Mouse (Mus musculus): ENCODE data around the gene Smco1. TPM values are rescaled to one million over a fixed set of nuclear protein-coding genes. Genes with fewer than 3 reads are reported as not detected.

Smco1 gene
- total and polyA plus RNA-seq, 3 experiments = not detected

DNA sequence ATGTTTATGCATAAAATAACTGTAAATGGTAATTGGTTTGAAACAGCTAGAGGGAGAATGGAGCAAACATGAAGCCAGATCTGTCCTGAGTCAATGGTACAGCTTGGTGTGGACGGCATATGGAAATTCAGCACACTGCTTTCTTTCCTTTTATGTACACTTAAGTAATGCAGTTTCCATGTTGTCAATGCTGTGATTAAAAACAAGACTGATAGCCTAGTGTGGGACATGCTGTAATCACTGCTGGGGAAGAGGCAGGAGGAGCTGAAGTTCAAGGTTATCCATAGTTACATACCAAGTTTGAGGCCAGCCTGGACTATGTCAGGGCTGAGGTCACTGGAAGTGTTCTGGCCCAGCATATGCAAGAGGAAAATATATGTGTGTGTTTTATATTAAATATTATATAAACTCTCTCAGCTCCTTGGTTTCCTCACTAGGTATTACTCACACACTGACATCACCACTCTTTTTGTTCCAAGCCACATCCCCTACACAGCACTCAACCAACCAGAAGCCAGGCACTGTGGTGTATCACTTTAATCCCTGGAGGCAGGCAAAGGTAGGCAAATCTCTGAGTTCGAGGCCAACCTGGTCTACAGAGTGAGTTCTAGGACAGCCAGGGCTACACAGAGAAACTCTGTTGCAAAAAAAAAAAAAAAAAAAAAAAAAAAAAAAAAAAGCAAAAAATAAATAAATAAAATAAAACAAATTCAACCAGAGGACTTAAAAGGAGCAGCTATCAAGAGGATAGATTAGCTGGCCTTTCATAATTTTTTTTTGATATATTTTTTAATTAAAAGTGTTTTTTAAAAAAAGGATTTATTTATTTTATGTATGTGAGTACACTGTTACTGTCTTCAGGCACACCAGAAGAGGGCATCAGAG, 31.6 kb upstream of the Smco1 start:
- dilution Hi-C loops (cut with MboI; ENCODE audit: extremely low pct_ligation_motif_present, extremely low pct_unique_long_range_greater_than_20kb, low sequenced_read_pairs) (no loop called here), in situ Hi-C loops (cut with MboI; ENCODE audit: low pct_ligation_motif_present, low pct_unique_long_range_greater_than_20kb, low sequenced_read_pairs) (no loop called here)
- H3K79me2 ChIP-seq (replicated peaks; ENCODE audit: control insufficient read depth, extremely low read depth, insufficient read depth, poor library complexity, severe bottlenecking) = peaks cover 43% of the 10 kb centered on the region
- H3K4me1 ChIP-seq (ENCODE audit: control insufficient read depth in 1 of 2, insufficient read depth in 2 of 2) = peaks cover 0 to 19% of the 10 kb centered on the region in 2 experiments; a peak in 2 of 4 replicates
- no peak overlapping the region for H3K9ac ChIP-seq (ENCODE audit: insufficient read depth, low read depth)
- H3K4me2 ChIP-seq (ENCODE audit: insufficient read depth, low read depth, poor library complexity, severe bottlenecking) = no peak overlapping the region
- peaks cover 11 to 58% of the 10 kb centered on the region in 2 experiments for H3K36me3 ChIP-seq (replicated peaks in 1 of 2; ENCODE audit: control insufficient read depth in 1 of 2, insufficient read depth in 1 of 2, low read length in 1 of 2)
- TF ChIP-seq MEF2A (IDR thresholded peaks at IDR 0.05; ENCODE audit: borderline replicate concordance, low read depth, low read length) (peak; percentile 62; the same call in 1 of the 2 replicates), ZC3H11A (IDR thresholded peaks at IDR 0.05; ENCODE audit: low read depth, low read length) (no peak), RCOR1 (conservative IDR thresholded peaks at IDR 0.05; ENCODE audit: low read depth, low read length) (no peak), ZNF384 (IDR thresholded peaks at IDR 0.05; ENCODE audit: low read depth, low read length) (peak; percentile 83), ETS1 (conservative IDR thresholded peaks at IDR 0.05; ENCODE audit: low read depth, low read length) (peak; percentile 46; the same call in 1 of the 2 replicates), JUN (IDR thresholded peaks at IDR 0.05; ENCODE audit: insufficient read depth, low read depth, low read length) (peak; percentile 35), EP300 (IDR thresholded peaks at IDR 0.05; ENCODE audit: low read length) (peak; percentile 44; the same call in 1 of the 2 replicates), IRF4 (IDR thresholded peaks at IDR 0.05; ENCODE audit: low read depth, low read length) (peak; percentile 37; the same call in 1 of the 2 replicates), JUND (conservative IDR thresholded peaks at IDR 0.05; ENCODE audit: low read depth, low read length) (0 out of 2 replicates have a peak, but pooled peaks have one; percentile 9)
- no peaks in the 10 kb centered on the region for H3K9me3 ChIP-seq (replicated peaks; ENCODE audit: low read length)
- H3K27me3 ChIP-seq (replicated peaks) = no peaks in the 10 kb centered on the region
- DNase-seq (ENCODE audit: extremely low read depth) = peak; percentile 39
- no peak overlapping the region for H3K4me3 ChIP-seq (replicated peaks in 1 of 3; ENCODE audit: low read depth in 2 of 3, low read length in 2 of 3, poor library complexity in 1 of 3)
- no peak overlapping the region for H3K27ac ChIP-seq (ENCODE audit: insufficient read depth, low read depth)

DNA sequence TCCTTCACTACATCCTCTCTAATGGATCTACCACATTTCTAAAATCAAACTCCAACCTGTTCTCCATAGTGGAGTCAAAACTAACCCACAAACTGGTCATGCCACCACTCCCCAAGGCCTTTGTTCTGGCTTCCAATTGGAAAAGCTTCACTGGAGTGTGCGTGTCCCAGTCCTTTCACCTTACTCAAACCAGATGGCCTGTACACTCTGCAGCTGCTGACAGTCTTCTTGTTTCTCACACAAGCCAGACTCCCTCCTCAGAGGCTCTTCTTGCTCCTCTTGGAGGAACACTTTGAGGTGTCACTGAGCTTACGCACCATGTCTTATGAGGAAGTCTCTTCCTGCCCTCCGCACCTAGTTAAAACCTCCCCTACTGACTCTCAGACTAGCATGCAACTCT, 27.4 kb upstream of the Smco1 start:
- Histone ChIP-seq H3K9me3 (replicated peaks; ENCODE audit: low read length) (no peaks in the 10 kb centered on the region), H3K79me2 (replicated peaks; ENCODE audit: control insufficient read depth, extremely low read depth, insufficient read depth, poor library complexity, severe bottlenecking) (peaks cover 73% of the 10 kb centered on the region), H3K27me3 (replicated peaks) (no peaks in the 10 kb centered on the region), H3K27ac (ENCODE audit: insufficient read depth, low read depth) (no peak overlapping the region), H3K4me1 (ENCODE audit: control insufficient read depth in 1 of 2, insufficient read depth in 2 of 2) (peaks cover 5 to 43% of the 10 kb centered on the region in 2 experiments; a peak in 3 of 4 replicates), H3K9ac (ENCODE audit: insufficient read depth, low read depth) (no peak overlapping the region), H3K4me2 (ENCODE audit: insufficient read depth, low read depth, poor library complexity, severe bottlenecking) (no peak overlapping the region), H3K36me3 (replicated peaks in 1 of 2; ENCODE audit: control insufficient read depth in 1 of 2, insufficient read depth in 1 of 2, low read length in 1 of 2) (peaks cover 2 to 29% of the 10 kb centered on the region in 2 experiments), H3K4me3 (replicated peaks in 1 of 3; ENCODE audit: low read depth in 2 of 3, low read length in 2 of 3, poor library complexity in 1 of 3) (no peak overlapping the region)
- TF ChIP-seq CTCF (conservative IDR thresholded peaks at IDR 0.05 in 1 of 2, IDR thresholded peaks at IDR 0.05 in 1 of 2; ENCODE audit: low read depth in 2 of 2, low read length in 2 of 2) (no peak), TCF12 (IDR thresholded peaks at IDR 0.05; ENCODE audit: low read depth, low read length) (no peak), E2F4 (IDR thresholded peaks at IDR 0.05; ENCODE audit: insufficient replicate concordance, low read depth, low read length) (no peak), MEF2A (IDR thresholded peaks at IDR 0.05; ENCODE audit: borderline replicate concordance, low read depth, low read length) (no peak), EP300 (IDR thresholded peaks at IDR 0.05; ENCODE audit: low read length) (no peak), KAT2A (IDR thresholded peaks at IDR 0.05; ENCODE audit: insufficient replicate concordance, low read length) (no peak), ETS1 (conservative IDR thresholded peaks at IDR 0.05; ENCODE audit: low read depth, low read length) (no peak)
- no peak for DNase-seq (ENCODE audit: extremely low read depth)
- dilution Hi-C loops (cut with MboI; ENCODE audit: extremely low pct_ligation_motif_present, extremely low pct_unique_long_range_greater_than_20kb, low sequenced_read_pairs) = no loop called here
- in situ Hi-C loops (cut with MboI; ENCODE audit: low pct_ligation_motif_present, low pct_unique_long_range_greater_than_20kb, low sequenced_read_pairs) = no loop called here
